Mouse (Mus musculus): ENCODE measurements around the gene Prorsd1.

DNA sequence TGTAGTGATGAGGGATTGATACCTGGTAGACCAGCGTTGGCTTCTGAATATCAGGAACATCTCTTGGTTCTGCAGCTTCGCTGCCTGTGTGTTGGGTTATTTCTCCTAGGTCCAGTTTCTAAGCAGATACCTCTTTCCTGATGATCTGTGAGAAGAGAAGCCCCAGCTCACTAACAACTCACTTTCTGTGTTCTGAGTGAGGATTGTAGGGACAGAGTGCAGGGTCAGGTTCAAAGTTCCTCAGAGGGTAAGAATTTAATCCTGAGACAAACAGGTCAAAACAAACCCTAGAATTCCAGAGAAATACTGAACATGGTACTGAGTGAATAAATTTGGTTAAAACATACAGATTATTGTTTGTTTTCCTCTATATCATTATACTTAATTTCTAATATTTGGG is 48.6 kb upstream of the Prorsd1 start:
- TF ChIP-seq CTCF (IDR thresholded peaks at IDR 0.05; ENCODE audit: control insufficient read depth, insufficient read depth, insufficient read length) = no peak
- TF ChIP-seq MAX (IDR thresholded peaks at IDR 0.05) = no peak
- TF ChIP-seq MYOD1 (IDR thresholded peaks at IDR 0.05; ENCODE audit: control insufficient read depth, insufficient read length, low read depth) = no peak
- no peak for TF ChIP-seq CEBPB (IDR thresholded peaks at IDR 0.05; ENCODE audit: low read depth)
- no peak for TF ChIP-seq FOSL1 (IDR thresholded peaks at IDR 0.05; ENCODE audit: insufficient read depth, low read length, poor library complexity, severe bottlenecking)
- TF ChIP-seq USF1 (IDR thresholded peaks at IDR 0.05; ENCODE audit: low read depth) = no peak

All from C2C12 (cell line).